Mouse (Mus musculus) embryonic fibroblast, embryonic 13.5 days (primary cell): ENCODE measurements around the gene Krt17. TPM values are rescaled to one million over a fixed set of nuclear protein-coding genes. Genes with fewer than 3 reads are reported as not detected.
"Not testable (repeated sequence)": the region's sequence is repeated elsewhere in the genome, so short reads cannot be mapped to it uniquely, and the experiment has no call there.

Experiments
- H3K27ac ChIP-seq: 2 replicates; pipeline ENCODE4 v1.5.1; 2012; ENCODE audit warnings: low read length, control low read depth, inconsistent platforms; ENCODE audit not compliant: insufficient read depth
- H3K4me1 ChIP-seq: 2 replicates; pipeline ENCODE4 v1.6.1; 2011; ENCODE audit warnings: low read length; ENCODE audit not compliant: control insufficient read depth, insufficient read depth
- H3K4me3 ChIP-seq: 2 replicates; pipeline ENCODE4 v1.5.1; 2011; ENCODE audit warnings: mild to moderate bottlenecking, control low read depth, low read length; ENCODE audit not compliant: insufficient read depth
- CTCF ChIP-seq: IDR thresholded peaks from 2 replicates; pipeline ENCODE4 v1.5.1; 2011; ENCODE audit warnings: mild to moderate bottlenecking, control low read depth, low read length, moderate library complexity, borderline replicate concordance; ENCODE audit not compliant: insufficient read depth
- POLR2A ChIP-seq: IDR thresholded peaks from 2 replicates; pipeline ENCODE4 v1.6.1; 2011; ENCODE audit warnings: low read depth, mild to moderate bottlenecking, control low read depth, low read length, moderate library complexity
- polyA plus RNA-seq: library from polyadenylated mRNA; stranded (reverse); fragments of >200 nt; gene quantifications from 2 replicates; pipeline ENCODE4 v1.2.4, GENCODE M21; 2011; ENCODE audit warnings: low read depth; ENCODE audit not compliant: missing spikeins, insufficient read length

Gene Krt17
- polyA plus RNA-seq, 1 experiment: not detected

DNA sequence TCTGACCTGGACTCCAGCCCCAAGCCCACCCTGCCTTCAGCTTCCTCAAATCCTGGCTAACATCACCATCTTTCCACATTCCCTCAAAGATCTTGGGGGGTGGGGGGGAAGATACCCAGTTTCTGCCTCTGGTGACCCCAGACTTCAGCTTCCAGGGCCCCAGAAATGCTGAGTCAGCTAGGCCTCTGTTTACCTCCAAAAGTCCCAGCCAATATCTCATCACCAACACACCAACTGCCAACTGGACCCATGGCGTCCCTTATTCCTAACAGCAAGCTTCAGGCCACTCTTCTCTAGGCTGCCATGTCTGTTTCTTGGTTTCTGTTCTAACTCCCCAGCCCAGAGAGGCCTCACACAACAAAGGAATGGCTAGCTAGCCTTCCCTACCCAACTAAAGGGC lies 11.0 kb upstream of the Krt17 start:
- no peak overlapping the region for H3K27ac ChIP-seq
- no peak for TF ChIP-seq POLR2A
- no peak for TF ChIP-seq CTCF
- H3K4me1 ChIP-seq: no peaks in the 10 kb centered on the region

DNA sequence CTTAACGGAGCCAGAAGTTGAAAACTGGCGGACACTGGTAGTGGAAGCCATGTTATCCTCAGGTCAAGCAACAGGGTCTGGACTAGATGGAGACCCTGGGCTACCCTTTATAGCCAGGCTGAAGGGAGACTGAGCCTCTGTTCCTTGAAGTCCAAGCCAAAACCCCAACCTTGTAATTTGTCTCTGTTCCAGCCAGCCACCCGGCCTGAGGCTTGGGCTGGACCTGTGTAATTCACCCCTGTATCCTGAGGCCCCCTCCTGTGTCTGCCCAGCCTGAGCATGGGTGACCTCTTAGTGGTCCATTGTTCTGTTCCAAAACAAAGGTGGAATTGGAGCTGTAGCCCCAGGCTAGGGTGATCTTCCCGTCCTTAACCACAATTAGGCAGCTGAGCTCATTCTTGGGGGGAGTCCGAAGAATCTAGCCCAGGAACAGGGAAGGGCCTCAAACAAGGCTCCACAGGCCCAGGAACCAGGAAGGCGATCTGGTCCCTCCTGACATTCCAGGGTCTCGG lies 9.0 kb upstream of the Krt17 start, which contains the start of gene Krt42:
TSS of gene Krt42 (minus strand) at position 51 of the 512 bp plus-strand sequence.
- Histone ChIP-seq H3K4me1 (no peaks in the 10 kb centered on the region), H3K4me3 (no peak within 1 kb of the TSS), H3K27ac (no peak within 1 kb of the TSS)
- no peak for TF ChIP-seq CTCF
- TF ChIP-seq POLR2A: no peak

More for the DNA sequence above, 11.0 kb upstream of the Krt17 start:
- H3K4me3 ChIP-seq: no peak overlapping the region

DNA sequence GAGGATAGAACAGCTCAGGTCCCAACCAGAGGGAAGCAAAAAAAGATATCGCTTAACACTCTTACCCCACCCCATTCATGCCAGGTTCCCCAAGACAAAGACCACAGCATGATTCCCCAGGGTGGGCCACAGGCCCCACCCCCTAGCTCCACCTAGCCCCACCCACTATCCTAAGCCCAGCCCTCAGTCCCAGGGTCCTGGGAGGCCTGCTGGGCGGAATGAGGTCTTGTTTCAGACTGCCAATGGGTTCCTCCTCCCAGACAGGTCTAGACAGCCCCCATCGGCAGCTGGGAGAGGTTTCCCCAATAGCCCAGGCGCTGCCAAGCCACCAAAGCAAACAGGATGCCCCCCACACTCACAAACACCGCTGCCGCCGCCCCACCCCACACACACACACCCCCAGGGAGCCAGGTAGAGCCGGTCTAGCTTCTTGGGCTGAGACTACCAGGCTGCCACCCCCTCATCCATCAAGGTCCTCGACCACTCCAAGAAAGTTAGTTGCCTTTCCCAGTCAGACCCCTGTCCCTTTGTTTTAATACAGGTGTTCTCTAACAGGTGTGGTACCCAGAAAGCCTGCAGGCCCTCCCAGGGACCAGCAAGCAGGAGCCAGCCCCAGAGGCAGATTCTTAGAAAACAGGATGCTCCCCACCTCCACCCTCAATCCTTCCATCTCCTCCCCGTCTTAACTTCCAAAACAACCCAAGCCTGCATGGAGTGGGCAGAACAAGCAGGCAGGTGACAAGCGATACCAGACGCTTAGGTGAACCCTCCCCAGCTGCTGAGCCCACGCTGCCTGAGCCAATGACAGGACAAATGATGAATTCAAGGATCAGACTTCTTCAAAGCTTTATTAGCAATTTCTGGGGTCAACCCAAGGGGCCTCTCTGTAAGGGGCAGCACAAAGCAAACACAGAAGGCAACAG lies 1.5 kb upstream of the Krt17 start:
- Histone ChIP-seq H3K27ac (no peak overlapping the region), H3K4me3 (no peak overlapping the region), H3K4me1 (no peaks in the 10 kb centered on the region)
- TF ChIP-seq CTCF (no peak), POLR2A (no peak)

DNA sequence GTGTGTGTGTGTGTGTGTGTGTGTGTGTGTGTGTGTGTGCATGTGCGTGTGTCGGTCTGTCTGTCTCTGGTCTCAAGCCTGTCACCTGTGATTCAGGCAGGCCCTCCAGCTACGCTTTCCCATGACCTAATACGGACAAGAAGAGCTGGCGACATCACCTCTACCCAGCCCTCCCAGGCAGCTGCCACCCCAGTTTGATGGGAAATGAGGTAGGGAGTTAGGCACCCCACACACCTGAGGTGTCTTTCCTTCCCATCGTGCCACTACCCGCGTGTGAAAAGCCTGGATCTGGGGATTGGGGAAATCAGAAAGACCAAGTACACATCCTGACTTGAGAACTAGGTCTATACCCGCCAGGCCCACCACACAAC lies 391 bp upstream of the Krt17 start:
- TF ChIP-seq POLR2A (no peak), CTCF (no peak)

DNA sequence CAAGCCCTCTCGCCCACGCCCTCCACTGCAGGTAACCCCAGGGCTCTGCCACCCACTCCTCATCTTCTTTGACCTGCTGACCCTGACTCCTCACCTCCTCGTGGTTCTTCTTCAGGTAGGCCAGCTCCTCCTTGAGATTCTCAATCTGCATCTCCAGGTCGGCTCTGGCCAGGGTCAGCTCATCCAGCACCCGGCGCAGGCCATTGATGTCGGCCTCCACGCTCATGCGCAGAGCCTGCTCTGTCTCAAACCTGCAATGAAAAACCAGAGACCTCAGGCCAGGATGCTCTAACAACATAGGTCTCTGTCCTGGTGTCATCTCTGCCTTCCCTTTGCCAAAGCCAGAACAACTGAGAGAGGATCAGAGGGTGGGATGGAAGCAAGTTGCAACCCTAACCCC lies 1.8 kb downstream of the Krt17 start:
- H3K4me3 ChIP-seq: no peak overlapping the region
- no peaks in the 10 kb centered on the region for H3K4me1 ChIP-seq
- TF ChIP-seq CTCF (no peak), POLR2A (no peak)
- no peak overlapping the region for H3K27ac ChIP-seq

More for the DNA sequence above, 391 bp upstream of the Krt17 start:
- Histone ChIP-seq H3K4me3 (no peak overlapping the region), H3K4me1 (no peaks in the 10 kb centered on the region), H3K27ac (no peak overlapping the region)

DNA sequence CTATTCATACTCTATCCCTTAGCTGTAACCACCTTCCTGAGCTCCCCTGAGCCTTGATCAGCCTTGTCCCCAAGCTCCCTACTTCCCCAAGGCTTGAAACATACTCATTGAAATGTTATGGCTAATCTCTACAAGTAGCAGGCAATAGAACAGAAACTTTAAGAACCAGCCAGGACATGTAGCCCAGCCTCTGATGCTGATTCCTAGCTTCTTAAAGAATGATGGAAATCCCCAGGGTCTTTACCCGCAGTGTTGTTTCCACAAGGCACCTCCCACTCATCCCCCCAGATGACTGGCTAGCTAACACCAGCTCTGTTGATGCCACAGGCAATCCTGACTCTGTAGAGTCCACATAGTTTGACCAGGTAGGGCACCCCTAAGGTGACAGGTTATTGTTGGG lies 2.9 kb downstream of the Krt17 start:
- Histone ChIP-seq H3K4me3 (no peak overlapping the region), H3K4me1 (no peaks in the 10 kb centered on the region), H3K27ac (no peak overlapping the region)
- TF ChIP-seq CTCF: no peak
- no peak for TF ChIP-seq POLR2A

DNA sequence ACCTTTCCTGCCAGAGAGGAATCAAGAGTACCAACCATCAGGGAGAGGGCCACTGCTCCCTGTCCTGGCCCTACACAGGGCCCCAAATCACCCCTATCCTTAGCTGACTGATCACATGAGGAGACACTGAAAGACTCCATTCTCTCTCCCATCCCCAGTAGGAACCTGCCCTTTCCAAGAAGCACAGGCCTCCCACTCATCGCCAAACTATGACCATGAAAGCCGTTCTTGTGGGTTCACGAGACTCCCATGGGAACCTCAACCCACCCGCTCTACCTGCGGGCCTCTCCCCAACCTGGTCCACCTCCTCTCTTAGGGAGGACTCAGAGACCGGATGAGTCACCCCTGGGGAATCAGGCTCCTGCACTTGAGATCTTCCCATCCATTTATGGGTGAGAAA lies 5.3 kb downstream of the Krt17 start:
- H3K27ac ChIP-seq: no peak overlapping the region
- H3K4me1 ChIP-seq: no peaks in the 10 kb centered on the region
- H3K4me3 ChIP-seq: no peak overlapping the region
- no peak for TF ChIP-seq POLR2A
- no peak for TF ChIP-seq CTCF

DNA sequence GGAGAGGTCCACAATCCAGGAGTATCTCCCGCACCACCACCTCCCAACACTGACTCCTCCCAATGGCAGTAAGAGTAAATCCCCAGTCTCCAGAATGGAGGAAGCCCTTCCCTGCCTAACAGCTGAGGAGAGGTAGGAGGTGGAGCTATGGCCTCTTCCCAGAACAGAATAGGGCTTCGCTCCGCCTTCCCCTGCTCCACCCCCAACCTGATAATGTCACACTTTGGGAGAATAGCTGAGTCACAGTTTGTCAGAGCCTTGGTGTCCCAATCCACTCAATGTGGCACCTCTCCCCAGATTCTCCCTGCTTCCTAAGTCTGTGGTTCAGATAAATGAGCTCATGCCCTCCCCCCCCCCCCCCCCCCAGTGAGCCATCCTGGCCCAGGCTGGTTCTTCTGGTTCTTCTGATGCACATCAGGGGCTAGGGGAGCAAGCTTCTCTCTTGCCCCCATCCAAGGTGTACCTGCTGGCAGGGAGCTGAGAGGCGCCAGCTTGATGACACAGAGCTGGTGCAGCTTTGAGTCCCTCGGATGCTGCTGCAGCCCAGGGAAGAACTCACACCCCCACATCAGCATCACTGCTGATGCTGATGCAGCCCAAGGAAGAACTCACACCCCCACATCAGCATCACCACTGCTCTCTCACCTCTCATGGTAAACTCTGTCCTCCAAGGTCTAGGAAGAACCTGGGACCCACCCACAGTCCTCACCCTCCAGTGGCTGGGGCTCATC lies 6.3 kb downstream of the Krt17 start:
- no peak for TF ChIP-seq POLR2A
- TF ChIP-seq CTCF: no peak
- H3K4me3 ChIP-seq: no peak overlapping the region
- no peak overlapping the region for H3K27ac ChIP-seq
- no peaks in the 10 kb centered on the region for H3K4me1 ChIP-seq

DNA sequence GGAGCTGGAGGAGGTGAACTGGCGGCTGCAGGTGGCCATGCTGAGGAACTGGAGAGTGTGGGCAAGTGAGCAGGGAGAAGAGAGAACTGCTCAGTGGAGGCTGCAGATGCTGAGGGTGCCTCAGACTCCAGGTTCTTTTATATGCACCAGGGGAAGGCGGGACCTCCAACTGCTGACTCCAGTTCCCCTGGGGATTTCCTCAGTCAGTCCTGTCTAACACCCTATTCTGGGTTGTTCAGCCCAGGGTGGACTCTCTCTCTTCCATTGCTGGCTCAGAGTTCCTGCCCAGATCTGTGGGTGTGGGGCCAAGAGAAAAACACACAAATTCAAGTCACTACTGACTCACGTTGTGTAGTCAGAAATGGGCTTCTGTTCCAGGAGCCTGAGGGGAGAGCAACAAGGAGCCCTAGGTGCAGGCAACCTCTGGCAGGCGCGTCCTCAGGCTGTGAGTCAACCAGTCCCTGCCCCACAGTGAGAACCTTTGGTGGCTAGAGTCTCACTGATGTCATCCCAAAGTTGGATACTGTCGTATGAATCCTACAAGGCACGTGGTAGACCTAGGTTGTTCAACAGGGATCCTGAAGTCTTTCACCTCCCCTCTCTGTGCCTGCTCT lies 11.9 kb downstream of the Krt17 start, which contains the start of gene Krt16:
TSS of gene Krt16 (minus strand) at position 51 of the 614 bp plus-strand sequence.
- Histone ChIP-seq H3K4me3 (no peak within 1 kb of the TSS), H3K27ac (no peak within 1 kb of the TSS), H3K4me1 (no peaks in the 10 kb centered on the region)
- TF ChIP-seq POLR2A: no peak
- TF ChIP-seq CTCF: no peak

DNA sequence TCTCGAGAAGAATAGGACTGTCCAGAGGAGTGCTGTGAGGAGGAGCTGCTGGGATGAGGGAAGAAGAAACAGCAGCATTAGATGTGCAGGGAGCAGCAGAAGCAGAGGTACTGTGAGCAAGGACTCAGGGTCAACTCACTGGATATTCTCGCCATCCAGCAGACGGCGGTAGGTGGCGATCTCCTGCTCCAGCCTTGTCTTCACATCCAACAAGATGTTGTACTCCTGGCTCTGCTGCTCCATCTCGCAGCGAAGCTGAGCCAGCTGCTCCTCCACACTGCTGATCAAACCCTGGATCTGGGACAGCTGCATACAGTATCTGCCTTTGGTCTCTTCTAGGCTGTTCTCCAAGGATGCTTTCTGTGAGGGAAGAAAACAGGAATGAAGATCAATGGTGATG lies 14.4 kb downstream of the Krt17 start:
- not testable (repeated sequence) for H3K4me3 ChIP-seq, H3K4me1 ChIP-seq, H3K27ac ChIP-seq

DNA sequence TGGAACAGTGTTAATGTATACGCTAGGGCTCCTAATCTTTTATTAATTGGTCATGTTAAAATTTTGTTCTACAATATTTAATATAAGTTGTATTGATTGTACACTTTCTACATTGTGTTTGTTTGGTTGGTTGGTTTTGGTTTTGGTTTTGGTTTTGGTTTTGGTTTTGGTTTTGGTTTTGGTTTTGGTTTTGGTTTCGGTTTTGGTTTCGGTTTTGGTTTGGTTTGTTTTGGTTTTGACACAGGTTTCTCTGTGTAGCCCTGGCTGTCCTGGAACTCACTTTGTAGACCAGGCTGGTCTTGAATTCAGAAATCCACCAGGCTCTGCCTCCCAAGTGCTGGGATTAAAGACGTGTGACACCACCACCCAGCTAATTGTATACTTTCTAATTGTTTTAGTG lies 20.6 kb downstream of the Krt17 start:
- H3K4me1 ChIP-seq, H3K27ac ChIP-seq, H3K4me3 ChIP-seq: not testable (repeated sequence)
